Comparison of ENCODE assay signal across 9 mouse cellular contexts in genomic region chr2:55437007-55437949, GRCm38 (mm10). TPM values are rescaled to one million over a fixed set of nuclear protein-coding genes. Genes with fewer than 3 reads are reported as not detected.
DNase-seq lines count a peak whose midpoint lies in the region; ATAC-seq lines count a peak whose summit lies in the region.
"Had no signal": no experiment of that assay in that cellular context is flagged by ENCODE, and none has a peak within 500 bp of the region (broad histone marks: within the 10 kb centered on the region; RNA-seq: fewer than 3 reads in every experiment).

No protein-coding gene starts in this region.

- no peaks in the 10 kb centered on the region for H3K36me3 ChIP-seq in midbrain, embryonic 14.5 days (ENCODE audit: control insufficient read depth, insufficient read depth, low read length)

- H3K27ac ChIP-seq in midbrain, embryonic 14.5 days (replicated peaks; ENCODE audit: low read depth, low read length), result no peak overlapping the region
- H3K27ac ChIP-seq: macrophage had no signal

- 0 out of 2 replicates have a peak, but pooled peaks cover 8% of the 10 kb centered on the region for H3K4me1 ChIP-seq in midbrain, embryonic 14.5 days (ENCODE audit: control insufficient read depth, insufficient read depth, low read length)

- peak overlapping the region; percentile 61 for H3K4me3 ChIP-seq in midbrain, embryonic 14.5 days (replicated peaks; ENCODE audit: low read depth, low read length)

- H3K9ac ChIP-seq in midbrain, embryonic 14.5 days (replicated peaks; ENCODE audit: low read length), result peak overlapping the region; percentile 69

- no peaks in the 10 kb centered on the region for H3K9me3 ChIP-seq in midbrain, embryonic 14.5 days (ENCODE audit: control insufficient read depth, low read length)

- H3K27me3 ChIP-seq in midbrain, embryonic 14.5 days (ENCODE audit: control insufficient read depth, insufficient read depth, low read length), result peaks cover 3% of the 10 kb centered on the region; the same call in 1 of the 2 replicates

- DNase-seq in brain, adult 2 months (ENCODE audit: low read depth, low spot score), result peak; percentile 76
- DNase-seq in cerebellum, adult 9-10 months, result peak; percentile 54
- DNase-seq in layer of hippocampus, postnatal 25 days (ENCODE audit: extremely low spot score in 1 of 2, low spot score in 1 of 2), result peak; percentile 20 to 46
- DNase-seq in midbrain, embryonic 14.5 days, result peak; percentile 64
- DNase-seq in testis, postnatal 14 days (ENCODE audit: low spot score), result peak; percentile 3
- DNase-seq in adrenal gland, postnatal 10 days, result no peak

- under 1% methylated on average over 51 of the region's 51 CpGs for WGBS in midbrain, embryonic 14.5 days

- peak overlapping the region; percentile 98 for H3K4me2 ChIP-seq in midbrain, embryonic 14.5 days (ENCODE audit: low read length)

- ATAC-seq in frontal cortex, adult (ENCODE audit: low TSS enrichment), result peak; percentile 32
- ATAC-seq in midbrain, embryonic 14.5 days (ENCODE audit: low FRiP score, low TSS enrichment), result peak; percentile 51
- no peak for ATAC-seq in megakaryocyte-erythroid progenitor cell, adult 5-6 weeks (replicated peaks; ENCODE audit: low FRiP score, low TSS enrichment, poor library complexity, severe bottlenecking)

RNA-seq across cellular contexts. Expression of gene Kcnj3, which starts 1.5 kb away (rescaled TPM):
- 100 to 1,000 TPM in 1 of 2 experiments, 10 to 100 TPM in 1; 97.3 to 116 TPM for total RNA-seq in layer of hippocampus, postnatal 25 days (2021)
- polyA plus RNA-seq in midbrain, embryonic 14.5 days (2014; fragmentation: Nextera tagmentation; extraction: Ambion mirVana), result 7.1 and 7.5 TPM in 2 replicates
- under 1 TPM; 0.48 to 0.51 TPM for total RNA-seq in adrenal gland, postnatal 10 days (2021)
- not detected in 2 replicates for total RNA-seq in megakaryocyte-erythroid progenitor cell, adult 5-6 weeks (2014; fragmentation: Nextera tagmentation)
- not detected in 2 replicates for total RNA-seq in megakaryocyte-erythroid progenitor cell, adult 5-6 weeks (2017)
- polyA plus RNA-seq: macrophage had no signal

Comparison
In these comparisons a context has a peak if more than half of its experiments do, and no peak if none do; other contexts are left out.
1. RNA of gene Kcnj3, which starts 1.5 kb away (total RNA-seq): 97.3 to 116 TPM in layer of hippocampus, postnatal 25 days; 0.48 to 0.51 TPM in adrenal gland, postnatal 10 days and not detected in megakaryocyte-erythroid progenitor cell, adult 5-6 weeks; every median in the first group is over 10 times any median in the second.